In the genomic region with DNA sequence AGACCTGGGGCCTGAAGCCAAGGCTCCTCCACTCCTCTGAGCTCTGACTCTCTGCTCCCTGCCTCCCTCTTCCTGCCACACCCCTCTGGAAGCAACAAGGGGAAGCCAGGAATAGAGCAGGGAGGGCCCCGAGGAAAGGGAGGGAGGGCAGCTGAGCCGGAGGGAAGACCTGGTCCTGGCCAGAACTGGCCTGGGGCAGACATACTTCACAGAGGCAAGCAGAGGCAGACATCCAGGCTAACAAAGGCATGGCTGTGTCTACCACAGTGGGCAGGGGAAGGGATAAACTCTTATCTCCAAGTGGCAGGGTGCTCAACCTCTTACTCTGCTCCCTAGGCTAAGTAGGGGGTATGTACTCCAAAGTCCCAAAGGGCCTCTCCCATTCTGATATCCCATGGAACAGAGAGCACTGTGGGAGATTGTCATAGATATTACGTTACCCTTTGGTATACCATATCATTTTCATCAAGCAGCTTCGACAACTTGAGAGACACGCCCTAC, we compare ENCODE assay signal across 8 mouse cellular contexts. TPM values are rescaled to one million over a fixed set of nuclear protein-coding genes. Genes with fewer than 3 reads are reported as not detected.
DNase-seq lines count a peak whose midpoint lies in the region; ATAC-seq and TF ChIP-seq lines count a peak whose summit lies in the region.

No protein-coding gene starts in this region.

- H3K9me3 ChIP-seq in heart, embryonic 16.5 days (replicated peaks; ENCODE audit: control insufficient read depth, low read length) = no peaks in the 10 kb centered on the region
- no peaks in the 10 kb centered on the region for H3K9me3 ChIP-seq in stomach, postnatal 0 days (ENCODE audit: control insufficient read depth, low read length)
- no peaks in the 10 kb centered on the region for H3K9me3 ChIP-seq in hindbrain, embryonic 16.5 days (ENCODE audit: control insufficient read depth, low read length)

- H3K4me3 ChIP-seq in heart, embryonic 16.5 days (ENCODE audit: low read length) = no peak overlapping the region
- H3K4me3 ChIP-seq in stomach, postnatal 0 days (ENCODE audit: low read depth, low read length) = no peak overlapping the region
- no peak overlapping the region for H3K4me3 ChIP-seq in hindbrain, embryonic 16.5 days (ENCODE audit: low read length)

- TF ChIP-seq EP300 in stomach, postnatal 0 days (optimal IDR thresholded peaks at IDR 0.05) = no peak

- ATAC-seq in heart, embryonic 16.5 days (replicated peaks; ENCODE audit: extremely low read depth, insufficient read depth, low FRiP score) = peak; percentile 84
- ATAC-seq in stomach, postnatal 0 days (ENCODE audit: low FRiP score, low TSS enrichment) = peak; percentile 69
- ATAC-seq in hindbrain, embryonic 16.5 days = no peak

- peak overlapping the region; percentile 68 for H3K27ac ChIP-seq in heart, embryonic 16.5 days (ENCODE audit: low read length)
- H3K27ac ChIP-seq in stomach, postnatal 0 days (replicated peaks) = peak overlapping the region; percentile 61
- no peak overlapping the region for H3K27ac ChIP-seq in hindbrain, embryonic 16.5 days (ENCODE audit: low read depth, low read length)

- peaks cover 15% of the 10 kb centered on the region for H3K4me1 ChIP-seq in heart, embryonic 16.5 days (ENCODE audit: control insufficient read depth, insufficient read depth, low read length)
- H3K4me1 ChIP-seq in stomach, postnatal 0 days (replicated peaks; ENCODE audit: control insufficient read depth, insufficient read depth) = peaks cover 10% of the 10 kb centered on the region
- peaks cover 2% of the 10 kb centered on the region; the same call in 1 of the 2 replicates for H3K4me1 ChIP-seq in hindbrain, embryonic 16.5 days (ENCODE audit: control insufficient read depth, insufficient read depth, low read depth, low read length)

- H3K27me3 ChIP-seq in heart, embryonic 16.5 days (ENCODE audit: control insufficient read depth, insufficient read depth, low read length) = no peaks in the 10 kb centered on the region
- no peaks in the 10 kb centered on the region for H3K27me3 ChIP-seq in stomach, postnatal 0 days (ENCODE audit: control insufficient read depth, insufficient read depth, low read length)
- no peaks in the 10 kb centered on the region for H3K27me3 ChIP-seq in hindbrain, embryonic 16.5 days (replicated peaks; ENCODE audit: control insufficient read depth, insufficient read depth, low read length)

- TF ChIP-seq CTCF in stomach, postnatal 0 days (IDR thresholded peaks at IDR 0.05; ENCODE audit: low read depth) = peak; percentile 14; the same call in 1 of the 2 replicates

- no peak overlapping the region for H3K9ac ChIP-seq in heart, embryonic 16.5 days (ENCODE audit: low read length)
- no peak overlapping the region for H3K9ac ChIP-seq in stomach, postnatal 0 days (ENCODE audit: low read length)
- H3K9ac ChIP-seq in hindbrain, embryonic 16.5 days (ENCODE audit: low read depth, low read length) = no peak overlapping the region

- WGBS in heart, embryonic 16.5 days = 40% methylated on average over 5 of the region's 5 CpGs
- WGBS in stomach, postnatal 0 days = 18% methylated on average over 5 of the region's 5 CpGs
- 78% methylated on average over 5 of the region's 5 CpGs for WGBS in hindbrain, embryonic 16.5 days

- peaks cover 2% of the 10 kb centered on the region for H3K36me3 ChIP-seq in heart, embryonic 16.5 days (ENCODE audit: control insufficient read depth, insufficient read depth)
- H3K36me3 ChIP-seq in stomach, postnatal 0 days (ENCODE audit: control insufficient read depth, insufficient read depth, low read length) = peaks cover 8% of the 10 kb centered on the region
- no peaks in the 10 kb centered on the region for H3K36me3 ChIP-seq in hindbrain, embryonic 16.5 days (ENCODE audit: control insufficient read depth, insufficient read depth, low read length)

- no peak overlapping the region for H3K4me2 ChIP-seq in heart, embryonic 16.5 days (ENCODE audit: low read depth, low read length)
- 0 out of 2 replicates have a peak overlapping the region, but pooled peaks have one; percentile 8 for H3K4me2 ChIP-seq in stomach, postnatal 0 days (replicated peaks; ENCODE audit: low read depth)
- no peak overlapping the region for H3K4me2 ChIP-seq in hindbrain, embryonic 16.5 days (ENCODE audit: low read length)

- DNase-seq in MN1 (ENCODE audit: low spot score) = peak; percentile 90
- peak; percentile 79 for DNase-seq in c-Kit-positive CD71-positive TER-119-negative erythroid progenitor cells, embryonic 14.5 days (ENCODE audit: low read depth)
- DNase-seq in liver = peak; percentile 68
- DNase-seq in stomach, postnatal 0 days (ENCODE audit: low spot score) = peak; percentile 72
- no peak for DNase-seq in right cerebral cortex, adult 2 months (ENCODE audit: low spot score in 2 of 2)
- no peak for DNase-seq in retina, postnatal 1 day

RNA-seq across cellular contexts. Expression of gene Cyb5r3, which starts 7.4 kb away (rescaled TPM):
- 146 and 155 TPM in 2 replicates for polyA plus RNA-seq in heart, embryonic 16.5 days (2015; fragmentation: Nextera tagmentation; extraction: Ambion mirVana)
- 117 and 145 TPM in 2 replicates for polyA plus RNA-seq in stomach, postnatal 0 days (2015; fragmentation: Nextera tagmentation; extraction: Ambion mirVana)
- polyA plus RNA-seq in hindbrain, embryonic 16.5 days (2015; fragmentation: Nextera tagmentation; extraction: Ambion mirVana) = 130 and 163 TPM in 2 replicates

RNA-seq across cellular contexts. Expression of gene Poldip3, which starts 15.8 kb away (rescaled TPM):
- polyA plus RNA-seq in heart, embryonic 16.5 days (2015; fragmentation: Nextera tagmentation; extraction: Ambion mirVana) = 75.9 and 79.0 TPM in 2 replicates
- polyA plus RNA-seq in stomach, postnatal 0 days (2015; fragmentation: Nextera tagmentation; extraction: Ambion mirVana) = 56.3 and 58.7 TPM in 2 replicates
- 122 and 134 TPM in 2 replicates for polyA plus RNA-seq in hindbrain, embryonic 16.5 days (2015; fragmentation: Nextera tagmentation; extraction: Ambion mirVana)

RNA-seq across cellular contexts. Expression of gene Rrp7a, which starts 42.4 kb away (rescaled TPM):
- 43.3 and 47.3 TPM in 2 replicates for polyA plus RNA-seq in heart, embryonic 16.5 days (2015; fragmentation: Nextera tagmentation; extraction: Ambion mirVana)
- polyA plus RNA-seq in stomach, postnatal 0 days (2015; fragmentation: Nextera tagmentation; extraction: Ambion mirVana) = 39.9 and 44.8 TPM in 2 replicates
- 78.2 and 93.9 TPM in 2 replicates for polyA plus RNA-seq in hindbrain, embryonic 16.5 days (2015; fragmentation: Nextera tagmentation; extraction: Ambion mirVana)

Comparison
In these comparisons a context has a peak if more than half of its experiments do, and no peak if none do; other contexts are left out.
1. DNase-seq: peak in MN1 (single experiment), c-Kit-positive CD71-positive TER-119-negative erythroid progenitor cells, embryonic 14.5 days (single experiment), liver (single experiment) and stomach, postnatal 0 days (single experiment); none in right cerebral cortex, adult 2 months (0 of 2) and retina, postnatal 1 day (single experiment).